Mouse (Mus musculus): ENCODE data around the gene Gbp9. TPM values are rescaled to one million over a fixed set of nuclear protein-coding genes. Genes with fewer than 3 reads are reported as not detected.
"Not testable (repeated sequence)": the region's sequence is repeated elsewhere in the genome, so short reads cannot be mapped to it uniquely, and the experiment has no call there.

Gbp9 gene
- polyA plus RNA-seq, 1 experiment from 2014 or later = 3.4 TPM

DNA sequence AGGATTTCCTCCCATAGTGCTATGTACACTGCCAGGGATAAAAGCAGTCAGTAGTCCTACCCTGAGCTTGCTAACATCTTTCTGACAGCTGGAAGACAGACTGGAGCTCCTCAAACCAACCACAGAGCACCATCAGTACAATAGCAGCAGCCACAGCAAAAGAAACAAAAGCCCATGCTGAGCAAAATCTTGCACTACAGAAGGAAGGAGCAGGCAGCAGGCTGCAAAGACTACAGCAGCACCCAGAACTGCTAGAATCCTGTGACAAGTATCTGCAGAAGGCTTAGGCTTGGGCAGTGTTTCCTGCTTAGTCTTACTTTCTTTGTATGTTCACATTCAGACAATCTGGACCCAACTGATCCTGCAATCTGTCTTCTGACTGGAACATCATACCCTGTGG lies 71.0 kb downstream of the Gbp9 start:
- not testable (repeated sequence) for H3K9ac ChIP-seq (replicated peaks; ENCODE audit: low read length); H3K27ac ChIP-seq (replicated peaks; ENCODE audit: low read depth, low read length); H3K4me3 ChIP-seq (replicated peaks; ENCODE audit: low read depth, low read length); H3K4me2 ChIP-seq (ENCODE audit: low read length); H3K36me3 ChIP-seq (ENCODE audit: control insufficient read depth, insufficient read depth, low read length); ATAC-seq (ENCODE audit: low FRiP score, low TSS enrichment); H3K9me3 ChIP-seq (ENCODE audit: control insufficient read depth, low read length); DNase-seq; H3K4me1 ChIP-seq (ENCODE audit: control insufficient read depth, insufficient read depth, low read length); H3K27me3 ChIP-seq (ENCODE audit: control insufficient read depth, insufficient read depth, low read length)

DNA sequence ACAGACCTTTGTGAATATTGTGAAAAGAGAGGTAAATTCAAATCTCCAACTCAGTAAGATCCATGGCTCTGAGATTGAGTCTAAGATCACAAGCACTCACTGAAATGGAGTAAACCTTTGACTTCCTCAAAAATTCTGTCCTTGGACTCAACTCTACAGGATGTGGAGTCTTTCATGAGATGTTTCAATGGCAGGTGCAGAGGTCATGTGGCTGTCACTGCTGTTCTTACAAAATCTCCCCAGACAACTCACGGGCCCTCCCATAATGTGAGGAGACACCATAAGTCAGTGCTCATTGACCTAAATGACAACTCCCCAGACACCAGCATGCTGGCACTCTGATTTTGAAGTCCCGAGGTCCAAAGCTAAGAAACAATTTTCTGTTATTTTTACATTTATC lies 74.9 kb downstream of the Gbp9 start:
- H3K4me1 ChIP-seq (ENCODE audit: control insufficient read depth, insufficient read depth, low read length); H3K4me3 ChIP-seq (replicated peaks; ENCODE audit: low read depth, low read length); DNase-seq; ATAC-seq (ENCODE audit: low FRiP score, low TSS enrichment); H3K9me3 ChIP-seq (ENCODE audit: control insufficient read depth, low read length); H3K27ac ChIP-seq (replicated peaks; ENCODE audit: low read depth, low read length); H3K9ac ChIP-seq (replicated peaks; ENCODE audit: low read length); H3K4me2 ChIP-seq (ENCODE audit: low read length); H3K36me3 ChIP-seq (ENCODE audit: control insufficient read depth, insufficient read depth, low read length); H3K27me3 ChIP-seq (ENCODE audit: control insufficient read depth, insufficient read depth, low read length): not testable (repeated sequence)
- 76% methylated on average over 2 of the region's 2 CpGs for WGBS

DNA sequence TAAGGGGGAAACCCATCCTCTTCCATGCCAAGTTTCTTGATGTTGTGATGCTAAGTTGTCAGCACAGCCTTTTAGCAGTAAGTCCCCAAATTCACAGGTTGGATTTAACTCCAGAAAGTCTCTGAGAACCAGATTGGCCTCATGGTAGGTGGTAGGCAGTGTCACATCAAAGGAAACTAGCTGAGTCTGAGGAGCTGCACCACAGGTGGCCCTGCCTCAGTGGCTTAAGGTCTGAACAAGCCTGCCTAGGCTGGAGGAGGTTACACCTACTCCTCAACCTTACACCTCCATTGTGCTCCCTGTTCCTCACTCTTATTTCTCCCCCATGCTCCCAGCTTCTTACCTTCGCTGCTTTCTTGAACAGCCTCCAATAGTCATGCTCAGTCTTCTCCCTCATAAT lies 76.0 kb downstream of the Gbp9 start:
- H3K27me3 ChIP-seq (ENCODE audit: control insufficient read depth, insufficient read depth, low read length) = no peaks in the 10 kb centered on the region
- H3K4me2 ChIP-seq (ENCODE audit: low read length) = no peak overlapping the region
- no peak for ATAC-seq (ENCODE audit: low FRiP score, low TSS enrichment)

DNA sequence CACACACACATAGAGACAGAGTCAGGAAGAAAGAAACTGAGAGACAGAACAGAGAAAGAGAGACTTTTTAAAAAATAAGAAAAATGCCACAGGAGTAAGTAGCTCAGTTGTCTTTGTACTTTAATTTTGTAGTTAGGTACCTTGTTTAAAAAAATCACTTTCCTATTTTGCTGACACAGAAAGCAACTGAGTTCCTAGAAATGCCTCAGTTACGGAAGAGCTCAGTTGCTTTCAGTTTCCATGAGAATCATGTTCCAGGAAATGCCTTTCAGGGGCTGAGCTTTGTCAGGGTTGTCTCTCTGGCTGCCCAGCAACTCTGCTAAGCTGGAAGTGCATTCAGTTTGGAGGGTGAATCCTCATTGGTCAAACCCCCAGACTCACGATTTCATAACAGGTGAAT lies 76.9 kb downstream of the Gbp9 start:
- H3K4me2 ChIP-seq (ENCODE audit: low read length); H3K27me3 ChIP-seq (ENCODE audit: control insufficient read depth, insufficient read depth, low read length); H3K36me3 ChIP-seq (ENCODE audit: control insufficient read depth, insufficient read depth, low read length); H3K9ac ChIP-seq (replicated peaks; ENCODE audit: low read length); H3K27ac ChIP-seq (replicated peaks; ENCODE audit: low read depth, low read length); ATAC-seq (ENCODE audit: low FRiP score, low TSS enrichment); H3K4me3 ChIP-seq (replicated peaks; ENCODE audit: low read depth, low read length); DNase-seq; H3K9me3 ChIP-seq (ENCODE audit: control insufficient read depth, low read length); H3K4me1 ChIP-seq (ENCODE audit: control insufficient read depth, insufficient read depth, low read length): not testable (repeated sequence)
- WGBS = 86% methylated on average over 2 of the region's 2 CpGs

More for the DNA sequence above, 76.0 kb downstream of the Gbp9 start:
- H3K4me3 ChIP-seq (replicated peaks; ENCODE audit: low read depth, low read length) = no peak overlapping the region
- no peaks in the 10 kb centered on the region for H3K4me1 ChIP-seq (ENCODE audit: control insufficient read depth, insufficient read depth, low read length)
- no peak overlapping the region for H3K9ac ChIP-seq (replicated peaks; ENCODE audit: low read length)
- no peaks in the 10 kb centered on the region for H3K9me3 ChIP-seq (ENCODE audit: control insufficient read depth, low read length)
- H3K27ac ChIP-seq (replicated peaks; ENCODE audit: low read depth, low read length) = no peak overlapping the region
- 78% methylated on average over 1 of the region's 1 CpGs for WGBS
- DNase-seq = no peak
- H3K36me3 ChIP-seq (ENCODE audit: control insufficient read depth, insufficient read depth, low read length) = no peaks in the 10 kb centered on the region

DNA sequence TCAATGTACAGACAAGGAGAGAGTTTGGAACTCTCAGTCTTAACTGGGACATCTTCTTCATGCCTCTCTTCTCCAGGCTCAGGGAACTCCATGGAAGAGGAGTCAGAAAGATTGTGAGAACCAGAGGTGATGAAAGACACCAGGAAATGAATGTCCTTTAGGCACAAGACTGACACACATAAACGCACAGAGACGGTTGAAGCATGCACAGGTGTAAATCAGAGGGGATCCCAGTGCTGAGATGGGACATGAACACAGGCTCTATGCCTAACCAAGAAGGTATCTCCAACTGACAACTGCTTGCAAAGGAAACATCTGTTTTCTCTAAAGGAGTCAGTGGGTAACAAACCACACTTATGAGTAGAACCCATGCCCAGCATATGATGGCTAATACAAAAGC lies 79.1 kb downstream of the Gbp9 start:
- Histone ChIP-seq H3K9me3 (ENCODE audit: control insufficient read depth, low read length) (no peaks in the 10 kb centered on the region), H3K9ac (replicated peaks; ENCODE audit: low read length) (no peak overlapping the region), H3K4me2 (ENCODE audit: low read length) (no peak overlapping the region), H3K27ac (replicated peaks; ENCODE audit: low read depth, low read length) (no peak overlapping the region), H3K4me3 (replicated peaks; ENCODE audit: low read depth, low read length) (no peak overlapping the region), H3K27me3 (ENCODE audit: control insufficient read depth, insufficient read depth, low read length) (no peaks in the 10 kb centered on the region), H3K4me1 (ENCODE audit: control insufficient read depth, insufficient read depth, low read length) (no peaks in the 10 kb centered on the region), H3K36me3 (ENCODE audit: control insufficient read depth, insufficient read depth, low read length) (no peaks in the 10 kb centered on the region)
- WGBS = 95% methylated on average over 2 of the region's 2 CpGs
- no peak for ATAC-seq (ENCODE audit: low FRiP score, low TSS enrichment)
- no peak for DNase-seq

DNA sequence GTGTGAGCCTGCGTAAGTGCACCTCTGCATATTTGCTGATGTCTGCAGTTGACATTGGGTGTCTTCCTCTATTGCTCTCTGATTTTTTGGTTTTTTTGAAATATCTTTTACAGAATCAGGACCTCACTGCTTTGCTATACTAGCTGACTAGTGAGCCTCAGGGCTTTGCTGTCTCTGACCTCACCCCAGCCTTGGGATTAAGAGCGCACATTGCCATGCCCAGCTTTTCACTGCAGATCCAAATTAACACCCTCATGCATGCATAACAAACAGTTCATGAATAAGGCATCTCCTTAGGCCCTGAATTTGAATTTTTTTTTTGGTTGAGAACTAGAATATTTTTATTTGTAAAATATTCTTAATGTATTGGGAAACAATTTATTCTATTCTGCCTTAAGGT lies 84.1 kb downstream of the Gbp9 start:
- WGBS = 55% methylated on average over 2 of the region's 2 CpGs
- H3K9ac ChIP-seq (replicated peaks; ENCODE audit: low read length) = no peak overlapping the region
- no peaks in the 10 kb centered on the region for H3K9me3 ChIP-seq (ENCODE audit: control insufficient read depth, low read length)
- ATAC-seq (ENCODE audit: low FRiP score, low TSS enrichment) (no peak), DNase-seq (peak; percentile 41)
- no peak overlapping the region for H3K27ac ChIP-seq (replicated peaks; ENCODE audit: low read depth, low read length)
- no peaks in the 10 kb centered on the region for H3K4me1 ChIP-seq (ENCODE audit: control insufficient read depth, insufficient read depth, low read length)
- no peak overlapping the region for H3K4me3 ChIP-seq (replicated peaks; ENCODE audit: low read depth, low read length)
- H3K27me3 ChIP-seq (ENCODE audit: control insufficient read depth, insufficient read depth, low read length) = no peaks in the 10 kb centered on the region
- H3K4me2 ChIP-seq (ENCODE audit: low read length) = no peak overlapping the region
- no peaks in the 10 kb centered on the region for H3K36me3 ChIP-seq (ENCODE audit: control insufficient read depth, insufficient read depth, low read length)

DNA sequence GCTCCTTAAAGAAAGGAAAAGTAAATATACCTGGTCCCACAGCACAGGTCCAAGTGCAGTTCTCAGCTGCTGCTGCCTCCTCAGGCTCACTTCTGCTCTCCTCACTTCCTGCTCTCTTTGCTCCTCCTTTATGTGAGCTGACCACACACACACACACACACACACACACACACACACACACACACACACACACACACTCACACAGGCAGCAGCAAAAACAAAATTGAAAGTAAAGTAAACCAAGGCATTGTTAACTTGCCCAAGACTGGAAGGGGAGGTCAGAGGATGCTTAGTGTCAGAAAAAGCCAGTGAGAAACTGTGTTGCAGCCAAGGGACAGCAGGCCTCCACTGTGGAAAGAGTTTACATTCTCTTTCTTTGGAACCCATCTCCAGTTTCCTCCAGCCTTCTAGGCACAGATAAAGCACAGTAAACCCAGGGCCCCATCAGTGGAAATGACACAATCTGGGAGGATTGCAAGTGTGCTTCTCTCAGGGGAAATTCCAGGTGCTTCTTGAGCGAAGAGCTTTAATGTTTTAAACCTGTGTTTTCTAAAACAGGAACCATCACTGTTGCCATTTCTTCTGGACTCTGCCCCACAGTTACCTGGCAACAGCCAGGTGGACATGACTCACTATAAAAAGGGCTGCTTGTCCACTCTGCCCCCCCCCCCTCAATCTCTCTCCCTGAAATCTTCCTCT lies 85.7 kb downstream of the Gbp9 start:
- not testable (repeated sequence) for H3K4me1 ChIP-seq (ENCODE audit: control insufficient read depth, insufficient read depth, low read length); ATAC-seq (ENCODE audit: low FRiP score, low TSS enrichment); H3K4me3 ChIP-seq (replicated peaks; ENCODE audit: low read depth, low read length); H3K4me2 ChIP-seq (ENCODE audit: low read length); H3K9me3 ChIP-seq (ENCODE audit: control insufficient read depth, low read length); H3K27me3 ChIP-seq (ENCODE audit: control insufficient read depth, insufficient read depth, low read length); H3K27ac ChIP-seq (replicated peaks; ENCODE audit: low read depth, low read length); H3K9ac ChIP-seq (replicated peaks; ENCODE audit: low read length); DNase-seq; H3K36me3 ChIP-seq (ENCODE audit: control insufficient read depth, insufficient read depth, low read length)
- 100% methylated on average over 1 of the region's 1 CpGs for WGBS

DNA sequence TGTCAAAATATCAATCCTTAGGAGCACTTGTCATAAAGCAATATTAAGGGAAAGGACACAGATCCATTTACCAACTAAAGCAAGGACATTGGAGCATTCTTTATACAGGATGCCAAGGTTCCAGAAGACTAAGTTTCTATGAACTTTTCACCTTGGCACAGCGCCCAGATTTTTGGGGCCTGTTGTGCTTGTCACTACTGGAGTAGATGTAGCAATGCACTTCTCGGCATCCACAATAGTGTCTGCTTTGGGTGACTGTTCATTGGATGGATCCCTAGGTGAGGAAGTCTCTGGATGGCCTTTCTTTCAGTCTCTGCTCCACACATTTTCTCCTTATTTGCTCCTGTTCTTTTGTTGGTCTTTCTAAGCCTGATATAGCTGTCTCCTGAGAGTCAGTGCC lies 107.0 kb downstream of the Gbp9 start:
- no peak overlapping the region for H3K27ac ChIP-seq (replicated peaks; ENCODE audit: low read depth, low read length)
- H3K9me3 ChIP-seq (ENCODE audit: control insufficient read depth, low read length) = no peaks in the 10 kb centered on the region
- H3K4me1 ChIP-seq (ENCODE audit: control insufficient read depth, insufficient read depth, low read length) = no peaks in the 10 kb centered on the region
- H3K4me3 ChIP-seq (replicated peaks; ENCODE audit: low read depth, low read length) = no peak overlapping the region
- no peaks in the 10 kb centered on the region for H3K36me3 ChIP-seq (ENCODE audit: control insufficient read depth, insufficient read depth, low read length)
- DNase-seq (peak; percentile 0), ATAC-seq (ENCODE audit: low FRiP score, low TSS enrichment) (no peak)
- no peak overlapping the region for H3K9ac ChIP-seq (replicated peaks; ENCODE audit: low read length)
- H3K4me2 ChIP-seq (ENCODE audit: low read length) = no peak overlapping the region
- no peaks in the 10 kb centered on the region for H3K27me3 ChIP-seq (ENCODE audit: control insufficient read depth, insufficient read depth, low read length)
- WGBS = 75% methylated on average over 2 of the region's 2 CpGs
